Mouse (Mus musculus) embryonic facial prominence, embryonic 12.5 days (tissue): Measurements from ENCODE around the gene Il17re. TPM values are rescaled to one million over a fixed set of nuclear protein-coding genes. Genes with fewer than 3 reads are reported as not detected.

Experiments used
- ATAC-seq: fragments of 200-750 bp; cut with Nextera tagmentation; 2 replicates; pipeline ENCODE4 v1.8.0; 2017; ENCODE audit not compliant: insufficient number of reproducible peaks, insufficient read depth, low FRiP score, low TSS enrichment
- H3K27ac ChIP-seq: fragments of 300-500 bp; sonication (generic); 2 replicates; pipeline ENCODE4 v1.5.1; 2016; ENCODE audit warnings: mild to moderate bottlenecking
- H3K27me3 ChIP-seq: fragments of 300-500 bp; sonication (generic); 2 replicates; pipeline ENCODE4 v1.6.1; 2016; ENCODE audit warnings: mild to moderate bottlenecking, moderate library complexity
- H3K36me3 ChIP-seq: fragments of 300-500 bp; sonication (generic); 2 replicates; pipeline ENCODE4 v1.6.1; 2016; ENCODE audit warnings: mild to moderate bottlenecking
- H3K4me1 ChIP-seq: fragments of 300-500 bp; sonication (generic); 2 replicates; pipeline ENCODE4 v1.6.1; 2016
- H3K4me2 ChIP-seq: fragments of 300-500 bp; sonication (generic); replicated peaks from 2 replicates; pipeline ENCODE4 v1.6.1; 2016; ENCODE audit warnings: mild to moderate bottlenecking, moderate library complexity
- H3K4me3 ChIP-seq: fragments of 300-500 bp; sonication (generic); 2 replicates; pipeline ENCODE4 v1.5.1; 2016; ENCODE audit warnings: mild to moderate bottlenecking
- H3K9ac ChIP-seq: fragments of 300-500 bp; sonication (generic); 2 replicates; pipeline ENCODE4 v1.6.1; 2016; ENCODE audit warnings: mild to moderate bottlenecking, moderate library complexity
- H3K9me3 ChIP-seq: fragments of 300-500 bp; sonication (generic); 2 replicates; pipeline ENCODE4 v1.6.1; 2016; ENCODE audit warnings: mild to moderate bottlenecking, moderate library complexity
- WGBS: fragments of 180-500 bp; shearing (Covaris S2); methylation state at CpG from one replicate; pipeline ENCODE4 v1.1.7; 2016; 5-methylcytosine and 5-hydroxymethylcytosine counted together
- polyA plus RNA-seq: library from polyadenylated mRNA; unstranded; fragments of >200 nt; fragmentation: Nextera tagmentation; extraction: Ambion mirVana; gene quantifications from 2 replicates; pipeline ENCODE4 v1.2.1, GENCODE M21; 2016

The Il17re gene
- polyA plus RNA-seq, 1 experiment from 2014 or later = 3.4 TPM

DNA sequence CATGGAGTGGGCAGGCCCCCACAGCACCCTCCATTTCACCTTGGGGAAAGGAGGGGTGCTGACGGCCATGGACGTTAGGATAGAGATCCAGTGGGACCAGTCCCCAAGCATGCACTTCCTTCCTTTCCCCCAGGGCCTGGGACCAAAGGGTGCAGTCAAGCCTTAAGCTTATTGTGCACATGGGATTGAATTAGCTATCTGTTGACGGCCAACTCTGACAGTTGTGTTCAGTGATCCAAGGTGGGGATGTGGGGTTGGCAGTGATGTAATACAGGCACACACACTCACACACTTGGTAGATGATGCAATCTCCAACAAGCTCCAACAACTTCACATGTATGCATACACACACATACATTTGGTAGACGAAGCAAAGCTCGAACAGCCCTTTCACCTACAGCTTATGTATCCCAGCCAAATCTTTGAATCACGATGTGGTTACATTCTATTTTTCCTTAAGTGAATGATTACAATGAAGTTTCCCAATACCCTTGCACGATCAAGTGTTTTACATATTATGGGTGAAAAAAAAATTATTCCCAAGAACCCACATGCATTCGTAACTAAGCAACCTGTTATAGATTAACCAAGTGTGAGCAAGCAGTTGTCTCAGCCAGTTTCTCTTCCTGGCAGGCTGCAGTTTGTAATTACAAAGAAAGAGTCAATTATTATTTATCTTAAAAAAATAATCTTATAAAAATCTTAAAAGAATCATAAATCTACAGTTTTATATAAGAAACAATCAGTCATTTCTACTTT lies 13.9 kb upstream of the Il17re start:
- no peak overlapping the region for H3K9ac ChIP-seq
- H3K4me1 ChIP-seq = peaks cover 6% of the 10 kb centered on the region; the same call in 1 of the 2 replicates
- H3K36me3 ChIP-seq = peaks cover 31% of the 10 kb centered on the region
- H3K27ac ChIP-seq = no peak overlapping the region
- WGBS = 87% methylated on average over 8 of the region's 8 CpGs
- no peak overlapping the region for H3K4me3 ChIP-seq
- H3K4me2 ChIP-seq = no peak overlapping the region
- ATAC-seq = no peak
- no peaks in the 10 kb centered on the region for H3K9me3 ChIP-seq
- no peaks in the 10 kb centered on the region for H3K27me3 ChIP-seq

GRCm38 (mm10) chr6:113447639-113448038 lies 10.6 kb upstream of the Il17re start:
- Histone ChIP-seq H3K4me1 (peaks cover 6% of the 10 kb centered on the region; the same call in 1 of the 2 replicates), H3K27ac (no peak overlapping the region), H3K27me3 (no peaks in the 10 kb centered on the region), H3K36me3 (peaks cover 31% of the 10 kb centered on the region), H3K9me3 (no peaks in the 10 kb centered on the region), H3K4me2 (no peak overlapping the region), H3K4me3 (no peak overlapping the region), H3K9ac (no peak overlapping the region)
- 92% methylated on average over 4 of the region's 4 CpGs for WGBS
- ATAC-seq = no peak

DNA sequence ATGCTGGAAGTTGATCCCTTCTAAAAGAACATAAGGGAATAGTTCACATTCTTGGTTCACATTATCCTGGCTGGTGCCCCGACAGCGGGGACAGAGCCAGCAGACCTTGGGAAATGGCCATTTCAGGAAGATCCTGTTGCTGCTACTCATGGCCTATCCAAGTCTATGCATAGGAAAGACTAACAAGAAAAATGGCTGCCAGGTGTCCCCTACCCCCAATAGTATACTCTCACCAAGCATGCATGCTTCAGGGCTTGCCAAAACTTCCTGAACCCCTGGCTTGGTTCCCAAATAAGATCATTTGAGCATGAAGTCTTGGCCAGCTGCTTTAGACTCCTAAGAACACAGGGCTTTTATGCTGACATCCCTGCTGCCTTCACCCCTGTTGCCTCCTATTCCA lies 6.4 kb upstream of the Il17re start:
- Histone ChIP-seq H3K4me3 (no peak overlapping the region), H3K4me2 (no peak overlapping the region), H3K9ac (no peak overlapping the region), H3K27me3 (no peaks in the 10 kb centered on the region), H3K4me1 (no peaks in the 10 kb centered on the region), H3K9me3 (no peaks in the 10 kb centered on the region), H3K27ac (no peak overlapping the region), H3K36me3 (peaks cover 24% of the 10 kb centered on the region)
- 76% methylated on average over 2 of the region's 2 CpGs for WGBS
- ATAC-seq = no peak

GRCm38 (mm10) chr6:113455007-113455406 lies 3.3 kb upstream of the Il17re start:
- no peak for ATAC-seq
- Histone ChIP-seq H3K4me1 (no peaks in the 10 kb centered on the region), H3K9ac (no peak overlapping the region), H3K27me3 (no peaks in the 10 kb centered on the region), H3K36me3 (no peaks in the 10 kb centered on the region), H3K9me3 (no peaks in the 10 kb centered on the region), H3K4me3 (no peak overlapping the region), H3K27ac (no peak overlapping the region), H3K4me2 (no peak overlapping the region)
- WGBS = 75% methylated on average over 5 of the region's 5 CpGs

DNA sequence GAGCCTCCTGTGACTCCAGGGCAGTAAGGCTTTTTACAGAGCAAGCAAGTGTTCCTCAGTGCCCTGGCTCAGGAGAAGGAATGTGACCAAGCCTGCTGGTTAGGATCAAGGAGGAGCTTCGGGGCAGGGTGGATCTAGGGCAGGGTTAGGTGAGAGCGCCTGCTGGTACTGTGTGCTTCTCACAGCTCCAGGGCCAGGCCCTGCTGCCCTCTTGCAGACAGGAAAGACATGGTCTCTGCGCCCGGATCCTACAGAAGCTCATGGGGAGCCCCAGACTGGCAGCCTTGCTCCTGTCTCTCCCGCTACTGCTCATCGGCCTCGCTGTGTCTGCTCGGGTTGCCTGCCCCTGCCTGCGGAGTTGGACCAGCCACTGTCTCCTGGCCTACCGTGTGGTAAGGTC lies 351 bp downstream of the Il17re start:
- no peak overlapping the region for H3K4me2 ChIP-seq
- ATAC-seq = 0 out of 2 replicates have a peak, but pooled peaks have one; percentile 64
- 65% methylated on average over 10 of the region's 10 CpGs for WGBS

DNA sequence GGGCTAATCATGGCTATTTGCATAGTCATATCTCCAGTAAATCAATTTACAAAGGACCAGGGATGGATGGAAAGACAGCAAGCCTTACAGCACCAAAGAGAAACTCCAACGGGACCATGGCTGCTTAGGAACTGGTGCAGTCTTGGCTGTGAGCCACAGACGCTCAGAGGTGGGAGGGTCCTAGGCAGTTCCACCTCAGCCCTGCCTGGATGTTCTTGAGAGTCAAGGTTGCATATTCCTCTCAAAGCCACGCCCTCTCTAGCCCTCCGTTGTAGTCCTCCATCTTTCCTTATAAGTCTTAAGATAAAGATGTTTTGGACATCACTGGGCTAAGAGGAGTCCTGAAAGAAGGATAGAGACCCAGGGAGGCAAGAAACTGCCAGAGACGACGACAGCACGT lies 5.8 kb downstream of the Il17re start:
- H3K36me3 ChIP-seq = no peaks in the 10 kb centered on the region
- no peak overlapping the region for H3K27ac ChIP-seq
- no peak for ATAC-seq
- WGBS = 67% methylated on average over 7 of the region's 7 CpGs
- H3K27me3 ChIP-seq = peaks cover 3% of the 10 kb centered on the region; the same call in 1 of the 2 replicates
- no peak overlapping the region for H3K9ac ChIP-seq
- no peaks in the 10 kb centered on the region for H3K9me3 ChIP-seq
- H3K4me1 ChIP-seq = peaks cover under 1% of the 10 kb centered on the region; the same call in 1 of the 2 replicates
- no peak overlapping the region for H3K4me3 ChIP-seq
- no peak overlapping the region for H3K4me2 ChIP-seq

More for the DNA sequence above, 351 bp downstream of the Il17re start:
- H3K27ac ChIP-seq = no peak overlapping the region
- H3K4me3 ChIP-seq = peak overlapping the region; percentile 6; the same call in 1 of the 2 replicates
- H3K36me3 ChIP-seq = no peaks in the 10 kb centered on the region
- no peak overlapping the region for H3K9ac ChIP-seq
- no peaks in the 10 kb centered on the region for H3K4me1 ChIP-seq
- no peaks in the 10 kb centered on the region for H3K9me3 ChIP-seq
- H3K27me3 ChIP-seq = no peaks in the 10 kb centered on the region

DNA sequence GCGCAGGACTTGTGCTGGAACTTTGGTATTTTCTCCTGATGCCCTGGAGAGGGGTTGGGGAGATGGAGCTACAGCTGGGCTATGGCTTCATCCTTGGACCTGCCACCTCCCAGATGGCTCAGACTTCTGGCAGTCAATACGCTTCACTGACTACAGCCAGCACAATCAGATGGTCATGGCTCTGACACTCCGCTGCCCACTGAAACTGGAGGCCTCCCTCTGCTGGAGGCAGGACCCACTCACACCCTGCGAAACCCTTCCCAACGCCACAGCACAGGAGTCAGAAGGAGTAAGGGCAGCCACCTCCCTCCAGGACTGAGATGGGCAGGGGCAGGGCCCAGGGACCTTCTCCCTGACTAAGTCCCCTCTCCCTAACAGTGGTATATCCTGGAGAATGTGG lies 7.3 kb downstream of the Il17re start:
- 53% methylated on average over 5 of the region's 5 CpGs for WGBS
- ATAC-seq = no peak
- Histone ChIP-seq H3K4me3 (no peak overlapping the region), H3K27ac (no peak overlapping the region), H3K9ac (no peak overlapping the region), H3K4me1 (peaks cover 10% of the 10 kb centered on the region), H3K27me3 (peaks cover 18% of the 10 kb centered on the region), H3K9me3 (no peaks in the 10 kb centered on the region), H3K36me3 (no peaks in the 10 kb centered on the region), H3K4me2 (no peak overlapping the region)

DNA sequence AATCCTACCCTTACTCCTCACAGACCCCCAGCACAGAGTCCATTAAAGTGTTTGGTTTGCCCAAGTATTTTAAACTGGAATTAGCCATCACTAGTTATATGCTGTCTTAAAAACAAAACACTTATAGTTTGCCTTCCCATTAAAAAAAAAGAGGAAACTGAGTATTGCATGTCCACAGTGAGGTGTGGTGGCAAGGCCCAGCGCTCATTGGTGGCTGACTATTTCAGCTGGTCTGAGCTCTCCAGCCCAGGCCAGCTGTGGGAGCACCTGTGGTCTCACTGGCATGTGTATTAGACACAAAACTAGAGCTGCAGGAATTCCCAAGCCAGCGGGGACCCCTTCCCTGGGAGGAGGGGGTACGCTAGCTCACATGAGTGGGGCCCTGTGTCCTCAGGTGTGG lies 10.2 kb downstream of the Il17re start:
- H3K4me3 ChIP-seq = no peak overlapping the region
- 62% methylated on average over 3 of the region's 3 CpGs for WGBS
- no peaks in the 10 kb centered on the region for H3K36me3 ChIP-seq
- H3K9me3 ChIP-seq = no peaks in the 10 kb centered on the region
- no peak overlapping the region for H3K27ac ChIP-seq
- peaks cover 32% of the 10 kb centered on the region for H3K27me3 ChIP-seq
- H3K9ac ChIP-seq = peak overlapping the region; percentile 4; the same call in 1 of the 2 replicates
- H3K4me2 ChIP-seq = 0 out of 2 replicates have a peak overlapping the region, but pooled peaks have one; percentile 71
- no peak for ATAC-seq
- H3K4me1 ChIP-seq = peaks cover 14% of the 10 kb centered on the region

DNA sequence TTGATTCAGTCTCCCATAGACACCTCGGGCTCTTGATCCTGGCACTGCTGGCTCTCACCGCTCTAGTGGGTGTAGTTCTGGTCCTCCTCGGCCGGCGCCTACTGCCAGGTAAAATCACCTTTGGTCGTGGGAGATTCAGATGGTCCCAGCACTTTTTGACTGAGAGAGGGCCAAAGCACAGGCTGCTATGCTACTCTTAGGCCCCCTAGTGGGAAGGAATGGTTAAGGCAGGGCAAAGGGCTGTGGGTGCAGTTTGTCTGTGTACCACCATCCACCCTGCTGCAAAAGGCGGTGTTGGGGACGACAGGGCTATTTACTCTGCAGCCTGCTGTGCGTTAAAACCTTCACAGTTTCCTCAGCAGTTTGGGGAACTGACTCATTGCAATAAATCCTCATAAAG lies 10.7 kb downstream of the Il17re start:
- H3K9ac ChIP-seq = peak overlapping the region; percentile 27; the same call in 1 of the 2 replicates
- peaks cover 32% of the 10 kb centered on the region for H3K27me3 ChIP-seq
- peak overlapping the region; percentile 36 for H3K4me3 ChIP-seq
- H3K4me1 ChIP-seq = peaks cover 14% of the 10 kb centered on the region
- no peaks in the 10 kb centered on the region for H3K36me3 ChIP-seq
- H3K9me3 ChIP-seq = no peaks in the 10 kb centered on the region
- H3K27ac ChIP-seq = no peak overlapping the region
- ATAC-seq = no peak
- peak overlapping the region; percentile 71 for H3K4me2 ChIP-seq
- 6% methylated on average over 9 of the region's 9 CpGs for WGBS

GRCm38 (mm10) chr6:113469432-113469831 lies 11.1 kb downstream of the Il17re start:
- Histone ChIP-seq H3K9ac (peak overlapping the region; percentile 27; the same call in 1 of the 2 replicates), H3K36me3 (no peaks in the 10 kb centered on the region), H3K27me3 (peaks cover 32% of the 10 kb centered on the region), H3K9me3 (no peaks in the 10 kb centered on the region), H3K4me3 (peak overlapping the region; percentile 36), H3K4me1 (peaks cover 14% of the 10 kb centered on the region), H3K27ac (no peak overlapping the region), H3K4me2 (peak overlapping the region; percentile 71)
- under 1% methylated on average over 31 of the region's 31 CpGs for WGBS
- 0 out of 2 replicates have a peak, but pooled peaks have one; percentile 47 for ATAC-seq

- no peak within 1 kb of the TSS for H3K4me3 ChIP-seq
- 0 out of 2 replicates have a peak within 1 kb of the TSS, but pooled peaks have one; percentile 2 for H3K9ac ChIP-seq
- no peak within 1 kb of the TSS for H3K27ac ChIP-seq
- no peaks in the 10 kb centered on the region for H3K9me3 ChIP-seq
- 22% methylated on average over 12 of the region's 12 CpGs for WGBS
- H3K27me3 ChIP-seq = peaks cover 32% of the 10 kb centered on the region
- no peaks in the 10 kb centered on the region for H3K36me3 ChIP-seq
- ATAC-seq = no peak
- peak within 1 kb of the TSS; percentile 30 for H3K4me2 ChIP-seq
- H3K4me1 ChIP-seq = peaks cover 14% of the 10 kb centered on the region
Observed at GRCm38 (mm10) chr6:113471297-113471936, 13.1 kb downstream of the Il17re start, which contains the start of gene Il17rc. Gene Il17rc, plus strand, starts transcription at chr6:113471427.

GRCm38 (mm10) chr6:113472061-113472460 lies 13.8 kb downstream of the Il17re start:
- Histone ChIP-seq H3K27ac (no peak overlapping the region), H3K27me3 (peaks cover 32% of the 10 kb centered on the region), H3K9me3 (no peaks in the 10 kb centered on the region), H3K4me1 (peaks cover 14% of the 10 kb centered on the region), H3K4me3 (no peak overlapping the region), H3K9ac (0 out of 2 replicates have a peak overlapping the region, but pooled peaks have one; percentile 2), H3K4me2 (no peak overlapping the region), H3K36me3 (no peaks in the 10 kb centered on the region)
- WGBS = 66% methylated on average over 10 of the region's 10 CpGs
- no peak for ATAC-seq
